Mouse (Mus musculus): Measurements from ENCODE around the gene Xrcc3.

Gene Xrcc3

GRCm38 (mm10) chr12:111777919-111778318, 35.8 kb downstream of the Xrcc3 start:
- no peak for DNase-seq (ENCODE audit: extremely low spot score, low spot score)

DNA sequence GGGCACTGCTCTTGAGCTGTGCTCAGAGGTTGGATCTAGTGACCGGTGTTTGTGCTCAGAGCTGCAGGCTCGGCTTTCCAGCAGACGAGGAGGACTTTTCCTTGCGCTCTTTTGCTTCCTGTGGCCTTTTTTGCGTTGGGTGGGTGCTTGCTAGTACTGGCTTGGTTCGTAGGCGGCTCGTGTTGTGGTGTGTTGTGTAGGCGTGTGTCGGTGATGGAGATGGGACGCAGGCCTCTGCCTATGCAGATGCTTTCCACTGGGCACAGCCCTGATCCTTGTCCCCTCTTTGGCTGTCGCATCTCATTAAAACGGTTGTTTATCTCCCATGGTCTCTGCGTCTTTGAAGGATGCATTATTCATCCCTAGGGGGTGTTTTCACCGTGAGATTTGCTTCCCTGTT, 38.8 kb downstream of the Xrcc3 start:
- DNase-seq (ENCODE audit: extremely low spot score, low spot score) = no peak

DNA sequence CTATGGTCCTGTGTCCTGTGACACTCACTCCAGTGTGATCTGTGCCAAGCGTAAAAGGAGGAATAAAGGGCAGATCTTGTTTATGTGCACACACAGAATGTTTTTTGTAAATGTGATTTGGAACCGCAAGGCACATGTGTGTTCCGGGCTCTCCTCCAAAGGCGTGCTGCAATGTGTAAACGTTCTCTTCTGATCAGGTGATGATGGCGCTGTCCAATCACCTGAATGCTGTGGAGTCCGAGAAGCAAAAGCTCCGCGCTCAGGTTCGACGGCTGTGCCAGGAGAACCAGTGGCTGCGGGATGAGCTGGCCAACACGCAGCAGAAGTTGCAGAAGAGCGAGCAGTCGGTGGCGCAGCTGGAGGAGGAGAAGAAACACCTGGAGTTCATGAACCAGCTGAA, 39.5 kb downstream of the Xrcc3 start:
- DNase-seq (ENCODE audit: extremely low spot score, low spot score) = no peak

GRCm38 (mm10) chr12:111770651-111771050, 43.0 kb downstream of the Xrcc3 start:
- DNase-seq (ENCODE audit: extremely low spot score, low spot score) = no peak

DNA sequence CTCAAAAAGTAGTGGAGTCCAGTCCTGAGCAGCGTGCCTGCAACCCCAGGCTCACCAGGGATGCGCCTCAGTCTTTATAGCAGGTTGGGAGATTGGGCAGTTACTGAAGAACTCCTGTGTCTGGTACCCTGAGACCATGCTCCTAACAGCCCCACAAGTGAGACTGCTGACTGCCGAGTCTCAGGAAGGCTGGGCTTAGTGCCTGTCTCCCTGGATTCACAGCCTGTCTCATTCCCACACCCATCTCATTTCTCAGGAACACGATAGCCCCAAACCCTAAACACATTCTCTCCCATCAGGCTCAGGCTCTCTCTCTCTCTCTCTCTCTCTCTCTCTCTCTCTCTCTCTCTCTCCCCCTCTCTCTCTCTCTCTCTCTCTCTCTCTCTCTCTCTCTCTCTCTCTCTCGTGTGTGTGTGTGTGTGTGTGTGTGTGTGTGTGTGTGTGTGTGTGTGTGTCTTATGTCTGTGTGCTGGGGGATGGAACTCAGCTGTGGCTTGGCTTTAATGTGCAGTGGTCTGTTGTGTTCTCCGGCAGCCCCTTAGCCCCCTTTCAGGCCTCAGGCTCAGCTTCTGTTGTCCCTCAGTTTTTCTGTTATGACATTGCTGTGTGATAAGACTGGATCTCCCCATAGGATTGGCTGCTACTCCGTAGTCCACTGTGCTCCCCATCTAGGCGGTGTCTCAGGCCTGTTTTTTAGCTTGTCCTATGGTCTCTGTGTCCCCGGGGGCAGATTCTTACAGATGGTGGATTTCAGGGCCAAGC, 43.7 kb downstream of the Xrcc3 start:
- no peak for DNase-seq (ENCODE audit: extremely low spot score, low spot score)

- no peak for DNase-seq (ENCODE audit: extremely low spot score, low spot score)
Measured at GRCm38 (mm10) chr12:111769306-111769705, 44.4 kb downstream of the Xrcc3 start.

DNA sequence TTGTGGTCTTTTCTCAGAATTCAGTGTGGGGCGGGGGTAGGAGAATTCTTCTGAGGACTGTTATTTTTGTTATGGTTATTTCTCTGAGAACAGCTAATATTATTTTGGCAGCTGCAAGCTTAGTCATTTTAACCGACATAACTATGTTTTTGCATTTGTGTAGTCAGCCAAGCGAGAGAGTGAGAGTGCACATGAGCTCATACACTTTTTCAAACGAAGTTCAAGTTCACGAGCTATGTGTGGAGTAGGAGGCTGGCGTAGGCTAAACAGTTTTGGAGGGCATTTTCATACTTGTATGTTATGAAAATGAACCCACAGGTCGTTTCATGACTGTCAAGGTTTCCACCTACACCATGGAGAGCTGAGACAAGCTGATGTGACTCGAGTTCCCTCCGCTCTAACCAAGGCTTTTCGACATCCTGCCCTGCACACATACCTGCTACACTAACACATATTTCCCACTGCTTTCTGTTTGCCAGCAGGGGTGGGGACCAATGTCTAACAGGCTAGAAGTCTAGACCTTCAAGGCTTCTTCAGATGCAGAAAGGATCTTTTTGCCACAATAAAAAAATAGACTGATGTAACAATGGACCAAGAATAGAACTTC, 45.2 kb downstream of the Xrcc3 start:
- DNase-seq (ENCODE audit: extremely low spot score, low spot score) = no peak

- DNase-seq (ENCODE audit: extremely low spot score, low spot score) = peak; percentile 45
Measured at GRCm38 (mm10) chr12:111766313-111767236, 47.1 kb downstream of the Xrcc3 start.

GRCm38 (mm10) chr12:111762620-111763280, 50.9 kb downstream of the Xrcc3 start:
- no peak for DNase-seq (ENCODE audit: extremely low spot score, low spot score)

DNA sequence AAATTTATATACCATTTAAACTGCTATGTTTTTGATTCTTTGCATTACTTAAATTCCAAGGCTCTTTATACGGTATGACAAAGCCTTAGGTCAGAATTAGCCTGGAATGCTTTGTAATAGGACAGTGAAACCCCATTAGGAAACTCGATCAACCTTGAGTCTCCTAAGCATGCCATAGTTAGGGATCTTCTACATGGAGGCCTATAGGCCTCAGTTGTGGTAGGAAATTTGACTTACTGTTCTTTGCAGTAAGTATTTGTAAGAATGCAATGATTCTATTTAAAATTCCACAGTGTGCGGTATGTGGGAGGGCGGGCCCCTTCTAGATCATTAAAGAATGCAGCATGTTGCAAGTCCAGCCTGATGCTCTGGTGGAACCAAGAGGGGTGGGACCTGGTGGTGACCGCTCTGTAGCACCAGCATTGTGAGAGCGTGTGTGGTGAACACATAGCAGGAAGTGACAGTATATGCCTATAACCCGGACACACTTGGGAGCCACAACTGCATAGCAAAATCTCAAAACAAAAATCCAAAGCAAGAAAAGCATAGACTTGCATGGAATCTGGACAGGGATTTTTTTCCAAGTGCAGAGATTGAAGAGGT, 53.3 kb downstream of the Xrcc3 start:
- DNase-seq (ENCODE audit: extremely low spot score, low spot score) = no peak

GRCm38 (mm10) chr12:111759176-111760061, 54.3 kb downstream of the Xrcc3 start:
- DNase-seq (ENCODE audit: extremely low spot score, low spot score) = peak; percentile 69

DNA sequence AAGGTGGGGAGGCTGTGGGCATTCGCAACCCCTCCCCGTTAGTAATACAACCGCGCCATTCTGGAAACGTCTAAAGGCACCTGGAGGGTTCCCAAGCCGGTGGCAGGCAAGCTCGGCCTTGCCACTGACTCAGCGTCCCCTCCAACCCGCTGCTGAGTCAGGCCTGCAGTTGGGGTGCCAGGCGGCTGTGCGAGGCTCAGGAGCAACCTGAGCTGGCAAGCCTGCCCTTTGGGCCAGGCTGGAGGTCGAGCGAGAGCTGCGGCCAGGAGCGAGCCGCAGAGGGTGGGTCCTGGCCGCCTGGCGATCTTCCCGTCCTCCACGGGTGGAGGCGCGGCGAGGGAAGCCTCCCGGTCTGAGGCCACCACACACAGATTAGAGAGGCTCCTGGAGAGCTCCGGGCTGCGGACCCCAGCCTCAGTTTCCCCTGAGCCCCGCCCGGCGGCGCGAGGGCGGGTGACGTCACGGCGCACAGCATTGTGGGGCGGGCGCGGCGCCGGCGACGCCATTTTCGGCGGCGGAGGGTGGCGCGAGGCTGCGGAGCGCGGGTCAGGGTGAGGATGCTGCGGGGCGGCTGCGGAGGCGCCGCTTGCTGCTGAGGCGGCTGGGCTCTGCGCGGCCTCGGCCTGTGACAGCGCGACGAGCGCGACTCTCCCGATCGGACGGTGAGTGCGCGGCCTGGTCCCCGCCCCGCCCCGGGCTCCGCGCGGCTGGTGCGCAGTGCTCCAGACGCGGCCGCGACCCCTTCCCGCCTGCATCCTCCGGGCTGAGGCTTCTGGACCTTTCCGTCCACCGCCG, 55.1 kb downstream of the Xrcc3 start, which contains the start of gene Klc1:
TSS of gene Klc1 (plus strand) at position 469 of the 795 bp plus-strand sequence.
- peak; percentile 82 for DNase-seq (ENCODE audit: extremely low spot score, low spot score)

GRCm38 (mm10) chr12:111757561-111758325, 55.9 kb downstream of the Xrcc3 start:
- no peak for DNase-seq (ENCODE audit: extremely low spot score, low spot score)

DNA sequence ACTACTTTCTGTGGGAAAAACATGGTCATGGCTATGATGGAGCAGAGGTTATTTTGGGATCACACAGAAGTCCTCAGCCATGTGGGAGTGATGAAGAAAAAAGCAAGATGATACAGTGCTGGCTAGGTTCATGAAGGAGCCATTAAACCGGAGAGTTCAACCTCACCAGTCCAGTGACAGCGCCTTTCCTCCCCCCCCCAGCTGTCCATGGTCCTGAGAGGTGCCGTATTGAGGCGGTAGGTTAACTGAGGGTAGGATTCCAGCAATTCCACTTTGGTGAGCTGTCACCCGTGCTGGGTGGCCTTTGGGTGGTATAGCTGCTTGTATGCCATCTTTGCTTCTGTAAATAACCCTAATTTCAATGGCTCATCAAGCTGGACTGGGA, 57.0 kb downstream of the Xrcc3 start:
- no peak for DNase-seq (ENCODE audit: extremely low spot score, low spot score)

DNA sequence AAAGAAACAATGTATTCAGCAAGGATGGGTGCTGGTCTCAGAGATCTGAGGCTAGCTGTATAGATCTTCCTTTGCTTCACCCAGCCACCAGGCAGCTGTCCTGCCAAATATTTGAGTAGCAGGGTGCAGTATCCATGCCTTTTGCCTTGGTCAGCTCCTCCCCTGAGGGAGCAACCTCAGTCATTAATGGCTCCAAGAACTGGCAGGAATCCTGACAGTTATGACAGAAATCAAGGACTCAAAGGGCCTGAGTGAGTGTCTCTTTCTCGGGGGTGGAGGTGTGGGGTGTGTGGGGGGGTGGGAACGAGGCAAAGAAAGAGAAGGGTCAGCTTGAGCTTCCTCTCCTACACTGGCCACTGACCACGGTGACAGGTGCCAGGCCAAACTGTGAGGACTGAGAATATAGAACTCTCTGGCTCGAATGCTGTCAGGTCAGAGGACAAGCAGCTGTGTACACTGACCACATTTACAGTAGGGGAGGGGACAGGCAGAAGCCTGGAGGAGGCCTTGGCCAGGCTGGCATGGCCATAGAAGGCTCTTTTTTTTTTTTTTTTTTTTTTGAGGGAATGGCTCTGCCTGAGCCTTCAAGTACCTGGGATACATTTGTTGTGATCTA, 57.5 kb downstream of the Xrcc3 start:
- no peak for DNase-seq (ENCODE audit: extremely low spot score, low spot score)

DNA sequence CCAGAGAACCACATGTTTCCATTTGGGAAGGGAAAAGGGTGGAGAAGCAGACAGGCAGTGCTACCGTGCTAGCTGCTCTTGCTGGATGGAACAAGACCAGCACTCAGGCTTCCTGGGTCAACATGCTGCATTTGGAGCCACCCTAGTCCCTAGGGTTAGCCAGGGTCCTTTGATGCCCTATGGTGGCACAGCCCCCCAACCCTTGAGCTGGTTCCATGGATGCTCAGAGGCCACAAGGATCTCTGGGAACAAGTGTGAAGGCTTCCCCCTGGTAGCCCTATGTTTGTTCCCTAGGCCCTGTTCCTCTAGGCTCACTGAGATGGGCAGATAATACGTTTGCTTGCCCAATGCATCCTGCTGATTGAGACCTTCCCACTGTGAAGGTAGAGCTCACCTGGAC, 58.4 kb downstream of the Xrcc3 start:
- DNase-seq (ENCODE audit: extremely low spot score, low spot score) = no peak

- DNase-seq (ENCODE audit: extremely low spot score, low spot score) = no peak
Measured at GRCm38 (mm10) chr12:111754710-111755109, 59.0 kb downstream of the Xrcc3 start.

GRCm38 (mm10) chr12:111753347-111753746, 60.3 kb downstream of the Xrcc3 start:
- no peak for DNase-seq (ENCODE audit: extremely low spot score, low spot score)

Measured in neural tube, embryonic 10.5 days (tissue).